Mouse (Mus musculus): ENCODE measurements around the gene Map3k5. TPM values are rescaled to one million over a fixed set of nuclear protein-coding genes. Genes with fewer than 3 reads are reported as not detected.

Gene Map3k5
- total RNA-seq, 1 experiment from 2014 or later: 22.0 TPM

DNA sequence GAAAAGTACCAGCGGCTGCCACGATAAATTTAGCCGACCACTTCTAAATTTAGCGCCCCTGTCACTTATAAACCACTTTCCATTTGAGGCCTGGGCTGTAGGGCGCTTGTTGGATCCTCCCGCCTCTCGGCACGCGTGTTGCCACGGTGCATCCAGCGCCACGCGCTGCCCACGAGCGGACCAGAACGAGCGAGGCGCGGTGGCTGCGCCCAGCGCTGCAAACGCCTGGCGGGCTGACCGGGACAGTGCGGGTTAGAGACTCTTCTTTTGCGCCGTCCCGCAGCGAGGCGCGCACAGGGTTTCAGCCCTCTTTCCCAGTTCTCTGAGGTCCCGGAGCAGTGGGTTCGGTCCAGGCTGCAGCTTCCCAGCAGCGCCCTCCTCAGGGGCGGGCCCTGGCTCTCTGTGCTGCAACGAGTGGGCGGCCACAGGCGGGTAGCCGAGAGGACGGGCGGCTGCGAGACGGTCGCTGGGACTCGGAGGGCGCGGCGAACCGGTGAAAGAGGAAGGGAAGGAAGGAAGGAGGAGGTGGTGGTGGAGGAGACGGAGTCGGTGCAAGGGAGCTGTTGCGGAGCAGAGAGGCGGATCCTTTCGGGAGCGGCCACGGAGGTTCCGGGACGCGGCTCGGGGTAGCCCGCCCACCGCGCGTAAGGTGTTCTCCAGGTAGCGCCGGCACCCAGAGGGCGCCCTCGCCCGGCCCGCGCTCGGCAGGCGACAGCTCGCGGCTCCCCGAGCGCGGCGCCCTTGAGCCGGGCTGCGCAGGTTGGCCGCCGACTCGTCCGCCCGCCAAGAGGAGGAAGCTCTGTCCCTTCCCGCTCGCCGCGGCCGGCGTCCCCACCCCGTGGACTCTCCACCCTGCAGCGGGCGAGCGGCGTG is 525 bp upstream of the Map3k5 start:
- ATAC-seq (replicated peaks; ENCODE audit: low read depth, poor library complexity, severe bottlenecking): peak; percentile 75

DNA sequence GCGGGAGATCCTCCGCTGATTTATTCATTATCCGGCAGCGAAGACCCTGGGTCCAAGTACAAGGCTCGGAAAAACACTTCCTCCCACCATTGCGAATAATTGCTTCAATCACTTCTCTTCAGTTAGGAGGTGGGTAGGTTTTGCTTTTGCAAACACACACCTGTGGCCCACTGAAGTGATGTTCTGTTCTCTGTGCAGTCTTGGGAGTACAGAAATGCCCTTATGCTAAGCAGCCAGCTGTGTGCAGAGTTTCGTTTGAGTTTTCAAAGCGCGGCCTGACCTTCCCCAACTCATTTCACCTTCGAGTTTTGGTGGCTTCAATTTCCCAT is 987 bp downstream of the Map3k5 start:
- no peak for ATAC-seq (replicated peaks; ENCODE audit: low read depth, poor library complexity, severe bottlenecking)

DNA sequence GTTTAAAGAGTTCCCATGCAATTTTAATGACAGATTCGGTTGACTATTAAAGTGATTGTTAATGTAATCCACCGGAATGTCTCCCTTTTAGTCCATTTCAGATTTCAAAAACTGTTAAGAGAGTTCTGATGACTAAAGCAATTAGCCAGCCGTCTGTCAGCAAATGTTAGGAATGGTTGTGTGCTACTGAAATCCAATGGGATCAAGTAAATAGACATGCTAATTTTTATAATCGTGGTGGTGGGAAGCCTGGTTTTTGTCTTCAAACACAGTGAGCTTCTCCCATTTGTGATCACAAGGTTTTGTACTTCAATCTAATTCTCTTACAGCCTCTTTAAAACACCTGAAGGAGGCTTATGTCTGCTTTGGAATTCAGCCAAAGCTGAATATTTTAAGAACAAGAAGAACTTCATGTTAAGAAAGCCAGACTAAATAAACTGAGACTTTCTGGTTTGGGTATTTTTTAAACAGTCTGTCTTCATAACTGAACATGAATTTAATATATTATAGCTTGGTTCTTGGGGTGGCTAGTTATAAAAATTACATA is 1.6 kb downstream of the Map3k5 start:
- ATAC-seq (replicated peaks; ENCODE audit: low read depth, poor library complexity, severe bottlenecking): no peak

DNA sequence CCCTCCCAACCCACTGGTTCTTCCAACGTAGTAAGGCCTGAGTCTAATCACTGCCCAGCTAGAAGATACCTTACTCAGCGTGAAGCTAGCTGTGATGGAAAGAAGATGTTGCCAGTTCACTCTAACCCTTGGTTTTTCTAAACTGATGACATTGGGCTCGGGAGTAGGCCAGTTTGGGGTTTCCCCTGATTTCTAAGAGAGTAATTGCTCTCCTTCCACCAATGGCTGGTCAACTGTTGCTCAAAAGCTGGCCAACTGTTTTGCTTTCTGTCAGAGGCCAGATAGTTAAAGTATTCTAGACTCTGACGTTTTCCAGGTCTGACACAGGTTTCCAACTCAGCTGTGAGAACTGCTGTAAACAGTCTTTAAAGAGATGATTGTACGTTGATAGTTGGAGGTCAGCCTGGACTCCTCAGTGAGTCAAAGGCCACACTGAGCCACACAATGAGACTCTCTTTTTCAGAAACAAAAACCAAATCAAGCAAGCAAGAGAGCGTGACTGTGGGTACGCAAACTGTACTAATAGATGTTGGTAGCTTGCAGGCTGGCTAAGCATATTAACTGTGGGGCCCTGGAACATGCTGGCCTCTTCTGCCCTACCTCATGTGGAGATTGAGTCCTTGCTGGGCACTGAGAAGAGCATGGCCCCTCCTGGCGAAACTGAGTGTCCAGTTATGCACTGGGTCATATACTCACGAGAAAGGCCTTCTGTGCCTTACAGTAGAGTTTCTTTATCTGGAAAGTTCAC is 2.9 kb downstream of the Map3k5 start:
- no peak for ATAC-seq (replicated peaks; ENCODE audit: low read depth, poor library complexity, severe bottlenecking)

DNA sequence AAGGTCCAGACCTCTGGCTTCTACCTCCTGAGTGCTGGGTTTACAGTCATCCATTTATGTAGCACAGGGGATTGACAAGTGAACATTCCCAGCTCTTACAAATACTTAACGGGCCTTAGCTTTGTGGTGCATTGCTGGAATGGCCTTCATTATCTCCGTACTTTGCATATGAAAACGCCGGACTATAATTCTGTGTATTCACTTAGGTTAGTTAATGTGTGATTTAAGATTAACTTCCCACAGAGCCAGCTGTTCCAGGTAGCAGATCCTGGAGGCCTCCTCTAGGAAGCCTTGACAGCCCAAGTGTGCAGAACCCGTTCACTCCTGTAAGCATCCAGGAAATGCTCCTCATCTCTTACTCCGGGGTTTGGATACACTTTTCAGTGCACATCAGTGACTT is 4.5 kb downstream of the Map3k5 start:
- no peak for ATAC-seq (replicated peaks; ENCODE audit: low read depth, poor library complexity, severe bottlenecking)

DNA sequence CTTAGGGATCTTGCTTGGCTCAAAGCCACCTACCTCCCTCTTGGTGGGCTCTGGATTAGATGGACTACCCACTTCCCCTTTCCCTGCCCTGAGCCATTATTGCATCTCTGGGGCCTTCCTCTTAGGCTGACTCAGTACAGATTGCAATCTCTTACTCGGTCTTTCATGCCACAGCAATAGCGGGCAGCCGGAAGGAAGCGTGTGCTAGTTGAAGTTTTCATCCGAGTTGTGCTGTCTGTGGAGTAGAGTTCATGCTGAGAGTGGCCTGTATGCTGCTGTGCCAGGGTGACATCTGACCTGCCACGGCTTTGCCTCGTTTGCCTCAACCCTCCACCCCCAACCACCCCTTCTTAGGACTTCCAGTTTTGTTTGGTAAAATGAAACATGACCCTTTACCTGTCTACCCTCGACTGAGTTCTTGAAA is 5.0 kb downstream of the Map3k5 start:
- peak; percentile 82 for ATAC-seq (replicated peaks; ENCODE audit: low read depth, poor library complexity, severe bottlenecking)

DNA sequence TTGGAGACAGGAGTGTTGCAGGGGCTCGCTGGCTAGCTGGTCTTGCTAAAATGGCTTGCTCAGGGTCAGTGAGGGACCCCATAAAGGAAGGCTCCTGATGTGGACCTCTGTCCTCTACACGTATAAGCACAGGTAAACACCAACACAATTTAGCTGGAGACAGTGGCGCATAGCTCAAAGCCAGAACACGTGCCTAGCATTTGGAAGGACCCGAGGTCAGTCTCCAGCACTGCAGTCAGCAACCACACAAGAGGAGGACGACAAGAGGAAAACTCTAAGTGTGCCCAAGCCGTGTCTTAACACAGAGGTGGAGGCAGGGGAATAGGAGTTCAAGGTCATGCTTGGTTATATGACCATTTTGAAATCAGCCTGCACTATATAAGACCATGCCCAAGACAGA is 5.9 kb downstream of the Map3k5 start:
- ATAC-seq (replicated peaks; ENCODE audit: low read depth, poor library complexity, severe bottlenecking): no peak

DNA sequence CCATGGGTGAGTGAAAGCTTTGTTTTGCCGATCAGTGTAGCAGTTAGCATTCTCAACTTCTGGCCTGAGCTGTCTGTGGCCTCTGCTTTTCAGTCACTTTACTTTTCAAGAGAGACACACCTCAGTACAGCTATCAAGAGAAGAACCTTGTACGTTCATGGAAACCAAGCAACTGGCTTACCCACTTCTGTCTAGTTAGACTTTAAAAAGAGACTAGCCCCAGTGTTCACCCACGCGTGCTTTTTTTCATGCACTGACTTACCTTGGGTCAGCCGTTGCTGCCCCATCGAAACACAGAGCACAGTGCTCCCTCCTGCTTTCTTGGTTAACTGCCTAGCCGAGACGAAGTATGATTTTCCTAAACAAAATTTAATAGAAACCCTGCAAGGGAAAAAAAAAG is 6.4 kb downstream of the Map3k5 start:
- no peak for ATAC-seq (replicated peaks; ENCODE audit: low read depth, poor library complexity, severe bottlenecking)

DNA sequence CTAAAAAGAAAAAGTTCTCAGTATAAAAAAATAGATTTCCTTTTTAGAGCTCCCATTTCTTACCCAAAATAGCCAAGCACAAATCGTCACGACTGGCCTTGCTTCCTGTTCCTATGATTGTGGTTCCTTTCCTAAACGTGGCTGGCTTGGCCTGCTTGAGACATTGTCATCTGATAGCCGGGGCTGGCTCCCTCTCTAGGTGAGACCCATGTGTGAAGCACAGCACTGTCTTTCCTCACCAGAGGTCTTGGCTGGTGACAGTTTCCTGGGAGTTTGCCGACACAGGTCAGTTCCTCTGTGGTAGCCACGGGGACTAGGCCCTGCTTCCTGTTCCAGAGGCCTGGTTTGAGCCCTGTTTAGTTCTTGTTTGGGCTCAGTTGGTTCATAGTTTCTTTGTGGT is 6.8 kb downstream of the Map3k5 start:
- peak; percentile 48 for ATAC-seq (replicated peaks; ENCODE audit: low read depth, poor library complexity, severe bottlenecking)

DNA sequence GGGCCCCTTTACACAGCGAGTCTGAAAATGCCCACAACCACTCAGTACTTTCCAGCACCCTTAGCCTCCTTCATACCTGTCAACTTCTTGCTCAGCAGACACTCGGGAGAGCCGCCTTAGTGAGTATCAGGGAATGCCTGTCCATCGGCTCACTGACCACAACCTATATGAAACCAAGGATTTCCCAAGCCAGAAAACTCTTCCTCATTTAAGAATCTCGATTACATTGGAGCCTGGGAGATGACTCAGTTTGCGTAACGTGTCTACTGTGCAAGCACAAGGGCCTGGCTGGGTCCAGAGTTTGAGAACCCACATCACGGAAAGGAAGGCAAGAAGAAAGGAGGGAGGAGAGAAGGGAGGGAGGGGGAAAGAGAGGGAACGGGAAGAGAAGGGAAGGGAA is 7.6 kb downstream of the Map3k5 start:
- ATAC-seq (replicated peaks; ENCODE audit: low read depth, poor library complexity, severe bottlenecking): peak; percentile 10; the same call in 1 of the 2 replicates

DNA sequence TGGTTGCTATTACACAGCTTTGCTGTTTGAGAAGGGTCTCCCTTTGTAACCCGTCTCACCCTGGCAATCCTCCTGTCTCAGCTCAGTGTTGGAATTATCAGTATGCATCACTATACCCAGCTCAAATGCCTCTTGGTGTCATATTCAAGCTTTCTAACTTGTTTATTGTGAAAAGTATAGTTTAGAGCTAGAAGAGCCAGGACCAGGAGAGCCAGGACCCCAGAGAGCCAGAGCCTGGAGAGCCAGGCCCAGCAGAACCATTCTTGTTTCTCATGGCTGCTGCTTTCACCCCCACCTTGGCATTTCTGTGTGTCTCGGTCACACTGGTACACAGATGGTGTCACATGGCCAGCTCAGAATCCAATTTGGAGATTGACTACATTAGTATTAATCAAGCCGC is 8.3 kb downstream of the Map3k5 start:
- no peak for ATAC-seq (replicated peaks; ENCODE audit: low read depth, poor library complexity, severe bottlenecking)

DNA sequence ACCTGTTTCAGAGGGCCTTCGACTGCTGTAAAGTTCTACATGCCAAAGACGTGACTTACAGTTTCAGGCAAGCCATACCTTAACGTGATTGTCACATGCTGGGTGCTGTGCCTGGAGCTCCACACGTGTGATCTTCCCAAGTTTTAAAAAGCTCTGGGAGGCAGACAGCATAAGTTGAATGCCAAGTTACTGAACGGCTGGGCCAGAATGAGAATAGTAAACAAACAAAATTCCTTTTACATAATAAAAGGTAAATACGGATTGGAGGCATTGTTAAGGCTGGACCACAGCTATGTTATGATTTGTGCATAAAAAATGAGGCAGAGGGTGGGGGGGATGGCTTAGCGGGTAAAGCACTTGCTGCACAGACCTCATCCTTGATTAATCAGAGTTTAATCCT is 11.4 kb downstream of the Map3k5 start:
- no peak for ATAC-seq (replicated peaks; ENCODE audit: low read depth, poor library complexity, severe bottlenecking)

DNA sequence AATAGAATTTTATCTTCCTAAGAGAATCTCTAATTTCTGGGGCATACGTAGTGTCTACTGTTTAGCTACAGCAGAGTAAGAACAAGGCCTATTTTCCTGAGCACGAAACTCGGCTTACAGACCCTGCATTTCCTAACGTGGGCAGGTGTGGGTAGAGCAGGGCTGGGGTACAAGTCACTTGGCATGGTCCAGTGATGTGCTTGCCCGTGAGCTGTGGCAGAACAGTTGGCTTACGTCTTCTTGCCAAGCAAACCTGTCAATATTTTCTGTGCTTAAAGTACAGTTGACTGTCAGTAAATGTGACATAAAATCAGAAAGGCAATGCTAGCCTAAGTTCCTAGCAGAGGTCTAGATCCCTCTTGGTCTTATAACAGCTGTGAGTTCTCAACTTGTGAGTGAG is 12.4 kb downstream of the Map3k5 start:
- ATAC-seq (replicated peaks; ENCODE audit: low read depth, poor library complexity, severe bottlenecking): no peak

DNA sequence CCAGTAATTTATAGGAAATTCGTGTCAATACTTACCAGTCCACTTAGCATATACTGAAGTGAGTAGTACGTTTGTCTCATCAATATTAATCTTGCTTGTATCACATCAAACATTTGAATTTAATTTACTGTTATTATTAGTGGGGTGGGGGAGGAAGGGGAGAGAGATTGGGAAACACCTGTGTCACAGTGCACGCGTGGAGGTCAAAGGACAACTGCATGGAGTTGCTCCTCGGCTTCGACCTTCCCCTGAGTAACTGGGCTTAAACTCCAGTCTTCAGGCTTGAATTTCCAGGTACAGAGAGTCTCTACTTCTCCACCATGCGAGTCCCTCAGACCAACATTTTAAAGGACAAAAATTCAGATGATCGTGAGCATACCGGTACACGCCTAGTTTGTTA is 13.2 kb downstream of the Map3k5 start:
- no peak for ATAC-seq (replicated peaks; ENCODE audit: low read depth, poor library complexity, severe bottlenecking)

DNA sequence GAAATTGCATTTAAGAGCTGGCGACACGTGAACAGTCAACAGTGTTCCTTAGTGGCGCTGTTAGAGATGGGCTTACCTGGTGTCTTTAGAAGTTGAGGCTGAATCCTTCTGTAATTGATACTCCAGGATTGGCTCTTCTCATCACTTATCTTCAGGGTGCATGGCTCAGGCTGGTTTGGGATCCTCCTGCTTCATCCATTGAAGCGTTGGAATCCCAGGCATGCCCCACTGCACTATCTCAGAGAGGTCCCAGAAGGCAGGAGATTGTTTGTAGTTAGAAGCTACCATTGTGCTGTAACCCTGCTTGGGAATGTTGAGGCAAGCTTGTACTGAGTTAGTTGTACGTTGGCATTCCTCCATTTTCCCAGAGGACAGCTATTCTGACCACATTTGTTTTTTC is 13.6 kb downstream of the Map3k5 start:
- ATAC-seq (replicated peaks; ENCODE audit: low read depth, poor library complexity, severe bottlenecking): no peak

DNA sequence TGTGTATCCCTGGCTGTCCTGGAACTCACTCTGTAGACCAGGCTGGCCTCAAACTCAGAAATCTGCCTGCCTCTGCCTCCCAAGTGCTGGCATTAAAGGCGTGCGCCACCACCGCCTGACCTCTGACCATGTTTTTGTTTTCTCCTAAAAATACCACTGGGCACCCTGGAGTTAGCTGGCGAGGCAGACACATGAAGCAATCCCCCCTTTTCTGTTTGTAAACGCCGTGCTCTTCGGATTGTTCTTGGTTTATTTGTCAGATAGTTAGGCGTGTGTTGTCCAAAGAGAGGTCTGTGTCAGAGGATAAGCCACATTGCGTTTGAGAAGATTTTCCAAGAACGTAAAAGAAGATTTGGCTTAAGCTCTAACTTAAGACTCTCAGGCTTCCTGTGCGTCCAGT is 14.1 kb downstream of the Map3k5 start:
- ATAC-seq (replicated peaks; ENCODE audit: low read depth, poor library complexity, severe bottlenecking): no peak

DNA sequence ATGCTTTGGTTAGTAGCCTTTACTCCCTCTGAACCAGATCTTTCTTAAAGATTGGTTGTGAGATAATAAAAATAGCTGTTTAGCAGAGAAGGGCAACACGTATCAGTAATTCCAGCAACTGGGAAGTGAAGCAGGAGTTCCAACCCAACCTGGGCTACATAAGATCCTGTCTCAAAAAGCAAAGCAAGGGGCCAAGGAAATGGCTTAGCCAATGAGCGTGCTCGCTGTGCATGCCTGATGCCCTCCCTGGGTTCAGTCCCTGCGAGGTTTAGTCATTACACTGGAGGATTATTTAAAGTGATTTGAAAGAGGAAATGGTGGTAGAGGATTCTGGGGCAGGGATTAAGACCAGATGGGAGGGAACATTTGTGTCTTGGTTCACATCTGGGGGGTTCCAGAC is 14.8 kb downstream of the Map3k5 start:
- ATAC-seq (replicated peaks; ENCODE audit: low read depth, poor library complexity, severe bottlenecking): no peak

DNA sequence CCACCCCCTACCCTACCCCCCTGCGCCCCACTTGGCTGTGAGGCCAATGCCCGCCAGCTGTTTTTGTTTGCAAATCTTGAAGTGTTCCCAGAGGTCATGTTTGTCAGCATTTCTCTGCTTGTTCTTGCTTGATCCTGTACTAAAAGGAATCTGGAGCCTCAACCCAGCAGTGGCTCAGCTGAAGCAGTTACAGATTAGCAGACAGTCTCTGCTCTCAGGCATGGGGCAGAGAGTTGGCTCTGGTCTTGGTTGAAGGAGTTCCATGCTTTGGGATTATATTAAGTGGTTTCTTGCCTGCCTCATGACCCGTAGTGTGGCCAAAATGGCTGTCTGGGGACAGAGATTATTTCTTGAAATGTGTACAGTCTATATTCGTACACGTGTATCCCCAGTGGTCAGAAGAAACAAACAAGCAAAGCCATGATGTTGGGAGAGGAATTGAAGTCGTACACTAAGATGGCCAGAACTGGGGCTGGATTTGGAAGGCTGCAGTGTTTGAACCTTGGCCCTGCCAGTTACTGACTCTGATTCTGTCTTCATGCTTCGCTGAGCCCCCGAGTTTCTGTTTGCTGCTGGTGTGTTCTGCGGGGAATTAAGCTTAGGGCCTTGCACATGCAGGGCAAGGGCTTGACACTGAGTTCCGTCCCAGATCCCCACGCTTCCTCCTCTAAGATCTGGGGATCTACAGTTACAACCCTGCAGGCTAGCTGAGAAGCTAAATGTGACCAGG is 18.9 kb downstream of the Map3k5 start:
- no peak for ATAC-seq (replicated peaks; ENCODE audit: low read depth, poor library complexity, severe bottlenecking)

DNA sequence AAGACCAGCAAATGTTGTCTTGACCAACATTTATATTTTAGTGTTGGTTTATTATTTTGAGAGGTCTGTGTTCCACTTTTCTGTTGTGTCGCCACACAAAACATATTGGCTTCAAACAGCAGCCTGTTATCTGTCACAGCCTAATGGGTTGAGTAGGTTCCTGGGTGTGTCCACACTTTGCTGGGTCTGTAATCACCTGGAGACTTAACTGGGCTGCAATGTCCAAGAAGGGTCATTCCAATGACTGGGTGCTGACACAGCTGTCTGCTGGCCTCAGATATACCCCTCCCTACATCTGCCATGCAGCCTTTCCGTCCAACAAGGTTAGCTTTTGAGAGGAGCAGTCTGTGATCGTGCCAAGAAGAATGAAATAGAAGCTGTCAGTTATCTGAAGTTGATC is 20.3 kb downstream of the Map3k5 start:
- ATAC-seq (replicated peaks; ENCODE audit: low read depth, poor library complexity, severe bottlenecking): no peak

DNA sequence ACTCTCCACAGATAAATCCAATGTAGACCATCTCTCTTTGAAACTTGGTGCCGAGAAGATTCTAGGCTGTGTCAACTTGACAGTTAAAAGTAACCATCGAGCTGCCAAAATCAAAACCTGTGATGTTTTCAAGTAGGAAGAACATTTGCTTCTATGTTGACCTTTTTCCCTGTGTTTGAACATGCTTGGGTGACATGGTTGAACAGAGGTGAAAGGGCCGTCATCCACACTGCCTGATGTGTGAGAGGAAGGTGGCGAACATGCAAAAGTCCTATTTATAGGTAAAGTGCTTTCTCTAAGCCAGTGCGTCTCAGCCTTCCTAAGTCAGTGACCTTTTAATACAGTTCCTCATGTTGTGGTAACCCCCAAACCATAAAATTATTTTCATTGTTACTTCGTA is 21.5 kb downstream of the Map3k5 start:
- no peak for ATAC-seq (replicated peaks; ENCODE audit: low read depth, poor library complexity, severe bottlenecking)

DNA sequence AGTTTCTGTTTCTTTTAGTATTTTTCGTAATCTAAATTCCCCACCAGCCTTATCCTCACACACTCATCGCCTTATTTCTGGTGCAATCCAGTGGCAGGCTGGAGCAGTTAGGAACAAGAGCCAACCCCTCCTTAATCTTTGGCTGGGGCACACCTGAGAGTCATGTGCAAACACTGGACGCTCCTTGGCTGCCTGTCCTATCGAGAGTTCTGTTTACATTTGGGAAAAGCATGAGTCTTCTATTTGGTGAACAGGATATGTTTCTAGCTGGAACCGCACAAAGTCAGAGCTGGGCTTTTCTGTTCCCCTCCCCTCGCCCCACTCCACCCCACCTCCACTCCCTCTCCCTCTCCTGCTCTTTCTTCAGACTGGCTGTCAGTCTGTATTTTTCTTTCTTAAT is 22.5 kb downstream of the Map3k5 start:
- ATAC-seq (replicated peaks; ENCODE audit: low read depth, poor library complexity, severe bottlenecking): no peak
